Mouse (Mus musculus): ENCODE data around the gene Rab11fip4.

DNA sequence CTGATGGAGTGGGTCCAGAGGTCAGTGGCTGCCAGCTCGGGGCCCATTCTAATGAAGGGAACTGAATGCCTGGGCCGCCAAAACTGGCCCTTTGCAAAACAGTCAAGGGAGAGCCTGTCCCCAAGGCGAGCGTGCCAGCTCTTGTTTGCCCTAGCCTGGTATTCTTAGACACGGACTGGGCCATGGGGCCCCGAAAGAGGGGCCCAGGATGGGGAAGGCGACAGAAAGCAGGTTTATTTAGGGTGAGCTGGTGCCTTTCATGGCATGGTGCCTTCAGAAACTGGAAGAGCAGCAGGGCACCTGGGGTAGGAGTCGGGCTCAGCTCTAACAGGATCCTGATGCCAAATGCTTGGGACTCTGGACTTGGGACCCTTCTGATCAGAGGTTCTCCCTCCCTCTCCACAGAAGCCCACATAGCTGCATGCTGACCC, 56.1 kb downstream of the Rab11fip4 start:
- no peak for TF ChIP-seq CTCF (IDR thresholded peaks at IDR 0.05; ENCODE audit: control insufficient read depth, insufficient read depth, low read length)
- TF ChIP-seq POLR2A (IDR thresholded peaks at IDR 0.05; ENCODE audit: borderline replicate concordance, control insufficient read depth, low read depth, low read length) = no peak
